Mouse (Mus musculus): ENCODE measurements around the gene Dpf3.

- TF ChIP-seq POLR2A (IDR thresholded peaks at IDR 0.05; ENCODE audit: borderline replicate concordance, control insufficient read depth, low read depth, low read length) = no peak
- TF ChIP-seq CTCF (IDR thresholded peaks at IDR 0.05; ENCODE audit: control insufficient read depth, insufficient read depth, low read length) = no peak
Observed at GRCm38 (mm10) chr12:83320725-83321124, 166.8 kb downstream of the Dpf3 start.

All from bone marrow, adult 2 months (tissue).